Mouse (Mus musculus) intestine, embryonic 14.5 days (tissue): ENCODE results near the gene Dlec1. TPM values are rescaled to one million over a fixed set of nuclear protein-coding genes. Genes with fewer than 3 reads are reported as not detected.

Source experiments
- ATAC-seq: fragments of 200-750 bp; cut with Nextera tagmentation; replicated peaks from 2 replicates; pipeline ENCODE4 v1.8.0; 2017; ENCODE audit warnings: low read depth, moderate number of reproducible peaks, moderate TSS enrichment, moderate library complexity; ENCODE audit not compliant: low FRiP score, low TSS enrichment
- DNase-seq: peaks from one replicate; pipeline ENCODE4 v3.0.0-alpha.2; 2018; ENCODE audit warnings: low spot score
- H3K27ac ChIP-seq: fragments of 300-500 bp; sonication (generic); 2 replicates; pipeline ENCODE4 v1.5.1; 2014; ENCODE audit warnings: low read depth, mild to moderate bottlenecking, control low read depth
- H3K27me3 ChIP-seq: fragments of 300-500 bp; sonication (generic); replicated peaks from 2 replicates; pipeline ENCODE4 v1.6.1; 2014; ENCODE audit warnings: low read length, control low read depth; ENCODE audit not compliant: control insufficient read depth, insufficient read depth
- H3K36me3 ChIP-seq: fragments of 300-500 bp; sonication (generic); 2 replicates; pipeline ENCODE4 v1.6.1; 2014; ENCODE audit warnings: low read length, control low read depth; ENCODE audit not compliant: control insufficient read depth, insufficient read depth
- H3K4me1 ChIP-seq: fragments of 300-500 bp; sonication (generic); replicated peaks from 2 replicates; pipeline ENCODE4 v1.6.1; 2014; ENCODE audit warnings: low read length, control low read depth, mixed read lengths; ENCODE audit not compliant: control insufficient read depth, insufficient read depth
- H3K4me2 ChIP-seq: fragments of 300-500 bp; sonication (generic); 2 replicates; pipeline ENCODE4 v1.6.1; 2014; ENCODE audit warnings: low read length
- H3K4me3 ChIP-seq: fragments of 300-500 bp; sonication (generic); 2 replicates; pipeline ENCODE4 v1.5.1; 2014; ENCODE audit warnings: low read depth, low read length, control low read depth, mixed read lengths
- H3K9ac ChIP-seq: fragments of 300-500 bp; sonication (generic); 2 replicates; pipeline ENCODE4 v1.6.1; 2014; ENCODE audit warnings: mild to moderate bottlenecking, low read length
- H3K9me3 ChIP-seq: fragments of 300-500 bp; sonication (generic); 2 replicates; pipeline ENCODE4 v1.6.1; 2016; ENCODE audit warnings: low read length, control low read depth; ENCODE audit not compliant: control insufficient read depth
- WGBS: fragments of 180-500 bp; shearing (Covaris S2); extraction: QIAGEN DNeasy Blood & Tissue Kit; methylation state at CpG from one replicate; pipeline ENCODE4 v1.1.7; 2014; 5-methylcytosine and 5-hydroxymethylcytosine counted together
- polyA plus RNA-seq: library from polyadenylated mRNA; unstranded; fragments of >200 nt; fragmentation: Nextera tagmentation; extraction: Ambion mirVana; gene quantifications from 2 replicates; pipeline ENCODE4 v1.2.1, GENCODE M21; 2014

Dlec1 gene
- polyA plus RNA-seq, 1 experiment from 2014 or later: 0.37 TPM

DNA sequence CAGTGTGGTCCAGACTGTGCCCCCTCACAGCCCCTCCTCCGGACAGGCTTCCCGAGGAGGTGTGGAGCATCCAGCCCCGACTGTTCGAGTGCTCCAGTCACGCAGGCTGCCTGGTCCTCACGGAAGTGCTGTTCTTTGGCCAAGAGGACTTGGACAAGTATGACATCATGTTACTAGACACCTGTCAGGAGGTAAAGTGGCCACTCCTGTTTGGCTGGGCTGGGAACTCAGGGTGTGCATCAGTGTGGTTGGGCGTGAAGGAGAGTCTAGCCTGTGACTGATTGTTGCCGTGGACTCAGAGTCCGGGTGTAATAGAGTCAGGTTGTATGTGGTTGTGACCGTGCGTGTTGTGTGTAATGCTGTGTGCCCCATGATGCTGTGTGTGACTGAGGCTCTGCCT lies 34.0 kb upstream of the Dlec1 start:
- no peak overlapping the region for H3K27ac ChIP-seq
- no peaks in the 10 kb centered on the region for H3K27me3 ChIP-seq
- H3K36me3 ChIP-seq: peaks cover 19% of the 10 kb centered on the region
- H3K4me3 ChIP-seq: no peak overlapping the region
- no peak for DNase-seq
- 89% methylated on average over 11 of the region's 11 CpGs for WGBS
- H3K9ac ChIP-seq: no peak overlapping the region
- no peaks in the 10 kb centered on the region for H3K9me3 ChIP-seq
- H3K4me1 ChIP-seq: 0 out of 2 replicates have a peak, but pooled peaks cover 8% of the 10 kb centered on the region
- no peak for ATAC-seq
- no peak overlapping the region for H3K4me2 ChIP-seq

DNA sequence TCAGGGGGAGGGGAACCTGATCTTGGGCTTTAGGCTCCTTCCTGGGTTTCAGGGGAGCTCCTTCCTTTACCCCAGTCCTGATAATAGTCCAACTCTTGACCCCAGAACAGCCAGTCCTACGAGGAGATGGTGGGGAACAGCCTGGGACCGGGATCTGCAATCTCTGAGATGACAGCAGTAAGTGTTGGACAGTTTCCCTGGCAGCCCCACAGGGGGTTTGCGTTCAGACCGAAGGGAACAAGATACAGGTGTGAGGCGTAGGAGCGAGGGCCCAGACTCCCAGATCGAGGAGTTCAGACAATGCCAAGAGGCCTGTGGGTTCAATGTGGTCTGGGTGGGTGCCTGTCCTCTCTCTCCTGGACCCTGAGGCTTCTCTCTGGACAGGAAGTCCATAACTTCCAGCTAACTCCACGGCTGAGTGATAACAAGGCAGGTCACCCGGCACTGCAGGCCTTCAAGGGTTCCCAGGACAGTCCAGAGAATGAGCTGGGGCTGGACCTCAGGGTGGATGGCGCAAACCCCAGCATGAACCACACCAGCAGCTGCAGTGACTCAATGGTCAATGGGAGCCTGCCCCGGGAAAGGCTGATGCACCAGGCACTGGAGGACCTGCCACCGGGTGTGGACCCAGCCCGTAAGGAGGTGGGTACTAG lies 32.0 kb upstream of the Dlec1 start:
- ATAC-seq: no peak
- Histone ChIP-seq H3K27me3 (no peaks in the 10 kb centered on the region), H3K4me2 (no peak overlapping the region), H3K4me3 (no peak overlapping the region), H3K4me1 (no peaks in the 10 kb centered on the region), H3K36me3 (peaks cover 21% of the 10 kb centered on the region), H3K27ac (no peak overlapping the region), H3K9me3 (no peaks in the 10 kb centered on the region), H3K9ac (no peak overlapping the region)
- DNase-seq: no peak
- 78% methylated on average over 13 of the region's 13 CpGs for WGBS

DNA sequence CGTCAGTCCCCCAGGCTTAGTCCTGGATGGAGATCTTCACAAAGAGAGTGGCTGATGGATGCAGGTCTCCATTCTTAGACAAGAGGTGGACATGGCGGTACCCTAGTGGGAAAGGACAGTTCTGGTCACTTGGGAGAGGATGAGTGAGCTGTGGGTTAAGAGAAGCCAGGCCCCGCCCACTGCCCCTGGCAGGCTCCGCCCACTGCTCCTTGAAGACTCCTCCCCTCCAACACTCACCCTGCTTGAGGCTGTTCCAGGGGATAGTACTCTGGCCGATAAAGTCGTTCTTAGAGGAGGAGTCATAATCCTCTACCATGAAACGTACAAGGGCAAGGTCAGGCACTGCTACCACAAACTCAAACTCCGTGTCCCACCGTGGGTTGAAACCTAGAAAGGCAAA lies 30.5 kb upstream of the Dlec1 start:
- Histone ChIP-seq H3K27ac (no peak overlapping the region), H3K9ac (no peak overlapping the region), H3K4me3 (no peak overlapping the region), H3K4me1 (no peaks in the 10 kb centered on the region; the same call in 1 of the 2 replicates), H3K9me3 (no peaks in the 10 kb centered on the region), H3K36me3 (peaks cover 21% of the 10 kb centered on the region), H3K4me2 (no peak overlapping the region), H3K27me3 (no peaks in the 10 kb centered on the region)
- no peak for ATAC-seq
- DNase-seq: no peak
- 77% methylated on average over 9 of the region's 9 CpGs for WGBS

DNA sequence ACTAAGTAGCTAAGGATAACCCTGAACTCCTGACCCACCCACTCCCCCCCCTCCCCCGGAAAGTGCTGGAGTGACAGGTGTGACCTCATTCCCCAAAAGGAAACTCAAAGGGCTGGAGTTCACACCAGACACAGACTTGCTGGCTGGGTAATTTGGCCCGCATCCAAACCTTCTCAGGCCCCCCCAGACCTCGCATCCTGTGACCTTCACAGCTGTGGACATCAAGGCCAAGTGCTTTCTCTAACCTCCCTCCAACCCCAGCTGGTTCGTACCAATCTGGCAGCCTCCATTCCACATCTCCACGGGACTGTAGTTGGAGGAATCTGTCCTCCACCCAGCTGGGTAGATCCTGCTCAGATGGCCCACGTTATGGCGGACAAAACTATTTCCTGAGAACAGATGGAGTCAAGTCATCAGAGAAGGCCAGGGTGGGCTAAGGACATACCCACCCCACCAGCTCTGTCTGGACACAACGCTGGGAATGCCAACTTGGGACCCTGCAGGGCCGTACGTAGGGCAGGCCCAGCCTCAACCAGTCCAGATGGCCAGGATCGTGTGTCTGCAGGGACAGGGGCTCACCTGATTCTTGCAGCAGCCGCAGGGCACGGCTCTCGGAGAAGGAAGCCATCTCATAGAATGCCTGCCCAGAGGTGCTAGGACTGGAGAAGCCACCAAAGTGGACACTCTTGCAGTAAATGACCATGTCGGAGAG lies 28.9 kb upstream of the Dlec1 start:
- no peak overlapping the region for H3K4me2 ChIP-seq
- no peak overlapping the region for H3K4me3 ChIP-seq
- H3K9me3 ChIP-seq: no peaks in the 10 kb centered on the region
- H3K36me3 ChIP-seq: peaks cover 23% of the 10 kb centered on the region
- no peak for DNase-seq
- H3K27ac ChIP-seq: no peak overlapping the region
- 71% methylated on average over 15 of the region's 15 CpGs for WGBS
- H3K9ac ChIP-seq: no peak overlapping the region
- no peaks in the 10 kb centered on the region for H3K27me3 ChIP-seq
- no peaks in the 10 kb centered on the region; the same call in 1 of the 2 replicates for H3K4me1 ChIP-seq
- no peak for ATAC-seq

DNA sequence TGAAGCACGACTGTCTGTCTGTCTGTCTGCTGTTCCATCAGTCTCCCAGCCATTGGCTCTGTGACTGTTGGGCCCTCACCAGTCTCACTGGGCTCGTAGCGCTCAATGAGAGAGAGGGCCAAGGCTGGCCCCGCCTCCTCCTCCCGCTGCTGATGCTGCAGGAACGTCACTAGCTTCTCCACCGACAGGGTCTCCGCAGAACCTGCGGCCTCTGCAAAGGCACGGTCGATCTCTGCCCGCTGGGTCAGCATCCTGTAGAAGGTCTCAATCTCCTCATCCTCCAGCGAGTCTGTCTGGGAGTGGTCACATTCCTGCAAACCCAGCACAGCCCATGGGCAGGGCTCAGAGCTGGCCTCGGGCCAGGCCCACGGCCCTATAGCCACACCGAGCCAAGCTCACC lies 26.6 kb upstream of the Dlec1 start:
- no peak for ATAC-seq
- Histone ChIP-seq H3K27me3 (no peaks in the 10 kb centered on the region), H3K4me2 (no peak overlapping the region), H3K36me3 (peaks cover 29% of the 10 kb centered on the region), H3K27ac (no peak overlapping the region), H3K4me3 (no peak overlapping the region), H3K9ac (no peak overlapping the region), H3K4me1 (no peaks in the 10 kb centered on the region; the same call in 1 of the 2 replicates), H3K9me3 (no peaks in the 10 kb centered on the region)
- no peak for DNase-seq
- 64% methylated on average over 16 of the region's 16 CpGs for WGBS

DNA sequence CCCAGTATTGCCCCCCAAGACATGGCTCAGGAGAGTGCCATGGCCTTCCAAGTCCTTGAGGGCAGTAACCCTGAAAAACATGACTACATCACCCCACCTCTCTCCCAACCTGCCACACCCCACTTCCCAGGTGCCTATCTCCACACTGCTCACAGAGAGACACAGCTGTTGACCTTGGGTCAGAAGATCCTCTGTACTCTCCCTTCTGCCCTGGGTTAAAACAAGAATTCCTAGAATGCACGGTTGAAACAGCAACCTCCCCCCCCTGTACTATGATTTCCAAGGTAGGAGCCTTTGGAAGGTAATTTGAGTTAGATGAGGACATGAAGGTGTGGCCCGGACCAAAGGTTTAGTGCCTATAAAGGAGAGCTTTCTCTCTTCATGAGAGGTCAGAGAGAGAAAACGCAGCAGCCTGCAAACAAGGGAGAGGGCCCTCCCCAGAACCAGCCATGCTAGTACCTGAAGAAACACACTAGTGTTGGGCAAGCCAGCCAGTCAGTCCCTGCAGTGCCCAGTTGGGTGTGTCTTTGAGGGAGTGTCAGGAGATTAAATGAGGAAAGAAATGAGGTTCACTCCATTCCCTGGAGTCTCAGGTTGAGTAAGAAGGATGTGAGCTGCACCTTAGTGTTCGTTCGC lies 22.1 kb upstream of the Dlec1 start:
- H3K27me3 ChIP-seq: no peaks in the 10 kb centered on the region
- H3K27ac ChIP-seq: peak overlapping the region; percentile 33; the same call in 1 of the 2 replicates
- H3K4me1 ChIP-seq: peaks cover 19% of the 10 kb centered on the region
- DNase-seq: no peak
- no peak overlapping the region for H3K4me3 ChIP-seq
- H3K4me2 ChIP-seq: no peak overlapping the region
- H3K9me3 ChIP-seq: no peaks in the 10 kb centered on the region
- H3K36me3 ChIP-seq: peaks cover 10% of the 10 kb centered on the region; the same call in 1 of the 2 replicates
- ATAC-seq: 0 out of 2 replicates have a peak, but pooled peaks have one; percentile 21
- no peak overlapping the region for H3K9ac ChIP-seq
- WGBS: 66% methylated on average over 5 of the region's 5 CpGs

DNA sequence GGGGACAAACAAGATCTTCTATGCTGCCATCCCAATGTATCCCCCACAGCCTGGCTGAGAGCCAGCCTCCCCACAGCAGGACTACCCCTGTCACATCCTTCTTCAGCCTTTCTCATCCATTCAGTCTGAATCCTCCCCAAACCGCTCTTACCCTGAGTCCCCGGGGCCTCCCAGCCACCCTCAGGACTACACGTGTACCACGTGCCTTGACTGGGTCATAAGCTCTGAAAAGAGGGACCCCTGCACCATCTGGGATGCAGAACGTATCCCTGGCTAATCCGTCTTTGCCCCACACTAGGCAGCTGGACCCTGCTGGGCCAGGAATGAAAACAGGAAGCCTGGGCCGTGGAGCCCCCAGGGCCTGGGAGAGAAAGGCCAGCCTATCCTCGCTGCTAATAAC lies 20.2 kb upstream of the Dlec1 start:
- Histone ChIP-seq H3K4me1 (peaks cover 28% of the 10 kb centered on the region), H3K27me3 (no peaks in the 10 kb centered on the region), H3K4me3 (no peak overlapping the region), H3K9ac (no peak overlapping the region), H3K27ac (peak overlapping the region; percentile 80), H3K9me3 (no peaks in the 10 kb centered on the region), H3K36me3 (peaks cover 10% of the 10 kb centered on the region; the same call in 1 of the 2 replicates), H3K4me2 (no peak overlapping the region)
- 26% methylated on average over 8 of the region's 8 CpGs for WGBS
- DNase-seq (no peak), ATAC-seq (0 out of 2 replicates have a peak, but pooled peaks have one; percentile 11)

DNA sequence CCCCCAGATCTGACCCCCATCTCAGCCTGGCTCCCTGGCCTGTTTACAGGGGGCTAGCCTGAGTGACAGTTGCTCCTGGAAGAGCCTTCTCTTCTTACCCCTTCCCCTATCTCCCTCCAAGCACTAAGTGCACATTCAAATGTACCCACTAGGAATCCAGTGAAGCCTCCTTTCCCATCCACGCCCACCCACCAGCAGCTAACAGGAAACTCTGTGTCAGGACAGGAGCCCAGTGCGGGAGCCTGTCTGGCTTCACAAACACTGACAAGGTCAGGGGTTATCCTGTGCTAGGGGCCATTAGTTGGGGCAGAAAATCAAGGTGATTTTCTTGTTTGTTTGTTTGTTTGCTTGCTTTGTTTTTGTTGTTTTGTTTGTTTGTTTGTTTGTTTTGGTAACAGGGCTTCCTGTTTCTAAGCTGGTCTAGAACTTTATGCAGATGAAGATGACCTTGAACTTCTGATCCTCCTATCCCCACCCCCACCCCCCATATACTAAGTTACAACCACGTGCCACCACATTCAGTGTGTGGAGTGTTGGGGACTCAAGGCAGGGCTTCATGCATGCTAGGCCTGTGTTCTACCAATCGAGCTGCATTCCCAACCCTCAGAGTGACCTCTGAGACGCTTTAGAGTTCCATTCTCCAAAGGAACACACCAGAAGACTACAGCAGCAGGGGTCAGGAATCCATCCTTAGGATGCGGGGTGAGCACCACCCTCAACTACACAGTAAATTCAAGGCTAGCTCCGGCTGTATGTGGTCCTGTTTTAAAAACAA lies 19.4 kb upstream of the Dlec1 start:
- no peak overlapping the region for H3K4me3 ChIP-seq
- H3K36me3 ChIP-seq: peaks cover 10% of the 10 kb centered on the region; the same call in 1 of the 2 replicates
- H3K27me3 ChIP-seq: no peaks in the 10 kb centered on the region
- ATAC-seq (no peak), DNase-seq (no peak)
- H3K27ac ChIP-seq: peak overlapping the region; percentile 80
- no peak overlapping the region for H3K4me2 ChIP-seq
- no peaks in the 10 kb centered on the region for H3K9me3 ChIP-seq
- no peak overlapping the region for H3K9ac ChIP-seq
- WGBS: 74% methylated on average over 7 of the region's 7 CpGs
- H3K4me1 ChIP-seq: peaks cover 36% of the 10 kb centered on the region
